Mouse (Mus musculus): ENCODE measurements at regions not wholly inside any gene's neighbourhood (a gene's known extent, or its start where the extent isn't known, plus 50 kb on each side); places are given as distances from the start of the nearest gene placed in this dataset.
A peak's percentile ranks its signal among the peaks of the same experiment; 100 is the strongest.
"Not testable (repeated sequence)": the region's sequence is repeated elsewhere in the genome, so short reads cannot be mapped to it uniquely, and the experiment has no call there.

DNA sequence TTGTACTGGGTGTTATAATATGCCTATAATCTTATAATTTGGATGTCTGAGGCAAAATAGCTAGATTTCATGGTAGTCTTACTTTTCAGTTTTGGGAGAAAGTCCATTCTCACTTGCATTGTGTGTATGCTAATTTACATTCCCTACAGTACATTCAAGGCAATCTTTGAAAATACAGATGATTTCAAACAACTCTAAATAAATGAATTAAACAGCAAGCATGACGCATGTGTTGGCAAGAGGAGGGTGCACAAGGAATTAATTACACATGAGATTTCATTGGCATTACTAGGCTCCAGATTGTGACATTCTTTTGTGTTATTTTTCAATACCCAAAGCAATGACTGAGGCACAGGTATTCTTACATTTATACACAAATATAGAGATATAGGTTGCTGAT, 495.2 kb upstream of the Cypt12 start:
- no peak for DNase-seq (ENCODE audit: low spot score in 2 of 2)

DNA sequence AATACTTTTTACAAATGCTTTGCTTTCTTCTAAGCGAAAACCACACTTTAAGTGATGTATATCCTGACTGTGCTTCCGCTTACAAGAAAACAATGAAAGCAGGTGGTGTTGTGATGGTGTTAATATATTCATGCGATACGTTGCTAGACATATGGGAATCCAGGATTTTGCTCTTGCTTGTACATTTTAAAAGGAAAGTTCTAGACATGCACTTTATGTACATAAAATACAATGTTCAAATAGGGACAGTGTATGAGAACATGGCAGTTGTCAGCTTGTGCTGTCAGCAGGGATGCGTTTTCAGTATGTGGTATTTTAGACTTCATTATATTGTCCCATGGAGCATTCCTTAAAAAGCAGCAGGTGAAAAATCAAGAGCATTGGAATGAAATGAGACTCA, 487.7 kb upstream of the Cypt12 start:
- DNase-seq (ENCODE audit: low spot score in 2 of 2) = no peak

- no peak for DNase-seq (ENCODE audit: low spot score in 2 of 2)
Observed at GRCm38 (mm10) chr3:17461365-17461764, 486.8 kb upstream of the Cypt12 start.

- no peak for DNase-seq (ENCODE audit: low spot score in 2 of 2)
Observed at GRCm38 (mm10) chr3:17473812-17474211, 474.4 kb upstream of the Cypt12 start.

GRCm38 (mm10) chr3:17489240-17490142, 458.7 kb upstream of the Cypt12 start:
- DNase-seq (ENCODE audit: low spot score in 2 of 2) = no peak

DNA sequence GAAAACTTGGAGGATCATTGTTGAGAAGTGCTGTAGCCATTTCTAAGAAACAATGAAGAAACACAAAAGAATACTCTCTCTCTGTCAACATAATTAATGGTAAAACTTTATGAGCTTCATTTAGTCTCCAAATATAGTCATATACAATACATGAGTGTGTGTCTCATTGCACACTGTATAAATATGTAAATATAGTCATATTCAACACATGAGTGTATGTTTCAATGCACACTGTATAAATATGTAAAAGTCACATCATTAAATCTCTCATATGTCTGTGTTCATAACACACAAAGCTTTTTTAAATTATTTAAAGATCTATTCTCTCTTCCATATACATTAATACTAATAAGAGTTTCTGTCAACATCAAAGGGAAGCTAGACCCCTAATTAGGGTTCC, 457.6 kb upstream of the Cypt12 start:
- no peak for DNase-seq (ENCODE audit: low spot score in 2 of 2)

GRCm38 (mm10) chr3:17498291-17498690, 449.9 kb upstream of the Cypt12 start:
- DNase-seq (ENCODE audit: low spot score in 2 of 2) = no peak

DNA sequence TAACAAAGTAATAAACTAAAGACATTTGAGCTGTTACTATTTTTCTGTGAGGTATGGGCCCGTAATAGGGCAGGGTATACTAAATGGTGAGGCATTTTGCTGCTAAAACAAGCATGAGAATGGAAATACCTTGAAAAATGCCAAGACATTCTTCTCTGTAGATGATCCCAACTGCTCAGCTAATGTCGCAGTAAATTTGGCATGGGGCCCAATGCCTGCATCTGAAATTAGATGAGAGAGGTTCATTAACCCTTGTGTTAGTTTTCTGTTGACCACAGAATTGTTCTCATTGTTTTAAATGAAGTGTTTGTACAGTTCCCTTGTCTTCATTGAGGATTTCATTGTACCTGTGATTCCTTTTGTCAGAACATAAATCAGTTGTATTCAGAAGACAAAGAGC, 446.7 kb upstream of the Cypt12 start:
- no peak for DNase-seq (ENCODE audit: low spot score in 2 of 2)

DNA sequence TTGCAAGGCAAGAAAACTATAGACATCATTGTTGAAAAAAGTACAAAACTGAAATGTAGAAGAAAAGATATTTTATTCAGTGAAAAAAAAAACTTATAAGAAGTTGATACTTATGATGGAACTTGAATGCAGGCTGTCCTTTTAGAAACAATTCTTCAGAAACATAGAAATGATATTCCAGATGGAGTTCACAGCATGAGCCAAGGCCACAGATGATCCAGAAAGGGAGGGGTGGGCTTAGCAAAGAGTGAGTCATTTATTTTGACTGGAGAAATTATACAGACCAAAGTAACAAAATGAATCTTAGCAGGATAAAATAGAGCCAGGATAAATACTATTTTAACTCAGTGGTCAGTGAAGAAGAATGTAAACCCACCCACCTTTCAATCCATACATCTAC, 406.9 kb upstream of the Cypt12 start:
- DNase-seq (ENCODE audit: low spot score in 2 of 2) = no peak

GRCm38 (mm10) chr3:17547559-17548059, 400.6 kb upstream of the Cypt12 start:
- DNase-seq (ENCODE audit: low spot score in 2 of 2) = no peak

GRCm38 (mm10) chr3:17582487-17582886, 365.7 kb upstream of the Cypt12 start:
- no peak for DNase-seq (ENCODE audit: low spot score in 2 of 2)

DNA sequence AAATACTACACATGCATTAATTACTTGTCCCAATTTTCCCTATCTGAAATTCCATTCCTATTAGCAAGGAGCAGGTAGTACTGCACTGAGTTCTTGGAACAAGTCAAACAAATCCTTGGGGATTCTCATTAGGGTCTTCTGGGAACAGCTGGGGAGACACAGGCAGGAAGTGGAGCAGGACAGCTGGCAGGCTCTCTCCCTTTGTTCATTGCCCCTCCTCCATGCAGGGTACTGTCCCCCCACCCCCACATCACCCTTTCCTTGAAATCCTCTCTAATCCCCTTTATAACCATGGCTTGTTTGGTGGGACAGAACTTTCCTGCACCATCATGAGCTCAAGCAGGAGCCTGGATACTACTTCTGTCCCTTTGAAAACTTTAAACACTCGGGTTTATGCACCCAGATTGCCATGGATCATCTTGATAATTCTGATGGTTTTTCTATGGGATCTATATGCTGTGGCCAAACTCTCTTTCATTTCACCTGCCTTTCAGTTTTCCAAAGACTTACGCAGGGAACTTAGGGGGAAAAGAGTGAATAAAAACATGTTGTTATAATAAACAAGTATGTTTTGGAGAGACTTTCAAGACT, 358.2 kb upstream of the Cypt12 start:
- DNase-seq (ENCODE audit: low spot score in 2 of 2) = no peak

DNA sequence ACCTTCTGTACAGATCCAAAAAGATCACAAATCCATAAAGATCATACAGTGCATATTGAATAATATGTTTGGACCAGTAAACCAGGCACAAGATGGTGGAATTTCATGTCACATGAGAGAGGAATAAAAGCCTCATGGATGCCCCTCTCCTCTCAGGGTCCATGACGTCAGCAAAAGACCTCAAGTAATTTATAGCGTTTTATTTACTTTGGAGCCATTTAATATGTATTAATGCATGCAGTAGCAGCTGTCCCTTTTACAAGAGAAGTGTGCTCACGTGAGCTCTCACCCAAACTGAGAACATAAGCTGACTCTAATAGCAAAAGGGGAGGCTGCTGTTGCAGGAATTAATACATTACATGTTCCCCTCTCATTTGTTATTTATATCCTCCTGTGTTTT, 355.7 kb upstream of the Cypt12 start:
- no peak for DNase-seq (ENCODE audit: low spot score in 2 of 2)

DNA sequence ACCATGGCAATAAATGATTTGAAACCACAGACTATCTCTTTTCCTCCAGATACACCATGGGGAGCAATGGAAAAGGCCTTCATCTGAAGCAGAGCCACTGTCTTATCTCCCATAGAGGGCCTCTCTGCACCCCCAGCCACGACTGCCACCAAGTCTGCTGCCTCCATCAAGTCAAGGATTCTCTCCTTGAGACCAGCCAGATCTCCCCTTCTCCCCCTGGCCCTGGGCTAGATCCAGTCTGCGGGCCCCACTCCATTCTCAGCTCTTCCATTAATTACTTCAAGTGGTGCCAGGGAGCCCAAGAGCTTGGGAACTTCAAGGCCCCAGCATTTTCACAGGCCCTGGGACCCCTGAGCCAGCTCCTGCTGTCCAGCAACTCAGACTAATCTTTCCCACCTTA, 351.8 kb upstream of the Cypt12 start:
- DNase-seq (ENCODE audit: low spot score in 2 of 2) = no peak

GRCm38 (mm10) chr3:17613486-17613885, 334.7 kb upstream of the Cypt12 start:
- DNase-seq (ENCODE audit: low spot score in 2 of 2) = no peak

- DNase-seq (ENCODE audit: low spot score in 2 of 2) = peak; percentile 29 to 48
Observed at GRCm38 (mm10) chr3:17616439-17617070, 331.7 kb upstream of the Cypt12 start.

GRCm38 (mm10) chr3:17619489-17619888, 328.7 kb upstream of the Cypt12 start:
- no peak for DNase-seq (ENCODE audit: low spot score in 2 of 2)

- DNase-seq (ENCODE audit: low spot score in 2 of 2) = peak; percentile 44 to 49
Observed at GRCm38 (mm10) chr3:17619890-17620289, 328.3 kb upstream of the Cypt12 start.

DNA sequence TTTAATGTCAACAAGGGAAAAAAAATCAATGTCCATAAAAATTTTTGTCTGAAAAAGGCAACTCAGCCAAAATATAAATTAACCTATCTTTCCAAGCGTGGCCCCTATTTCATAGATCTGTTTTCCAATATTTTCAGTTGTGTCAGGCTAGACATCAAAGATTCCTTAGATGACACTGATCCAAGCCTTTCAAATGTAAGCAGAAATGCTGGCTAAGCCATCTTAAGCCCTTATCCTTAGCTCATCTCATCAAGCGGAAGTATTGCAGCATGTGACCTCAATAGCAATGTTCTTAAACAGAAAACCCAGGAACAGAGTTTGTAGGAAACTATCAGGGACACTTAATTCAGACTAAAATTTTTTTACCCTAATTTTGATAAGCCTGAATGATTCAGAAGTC, 327.8 kb upstream of the Cypt12 start:
- DNase-seq (ENCODE audit: low spot score in 2 of 2) = no peak

DNA sequence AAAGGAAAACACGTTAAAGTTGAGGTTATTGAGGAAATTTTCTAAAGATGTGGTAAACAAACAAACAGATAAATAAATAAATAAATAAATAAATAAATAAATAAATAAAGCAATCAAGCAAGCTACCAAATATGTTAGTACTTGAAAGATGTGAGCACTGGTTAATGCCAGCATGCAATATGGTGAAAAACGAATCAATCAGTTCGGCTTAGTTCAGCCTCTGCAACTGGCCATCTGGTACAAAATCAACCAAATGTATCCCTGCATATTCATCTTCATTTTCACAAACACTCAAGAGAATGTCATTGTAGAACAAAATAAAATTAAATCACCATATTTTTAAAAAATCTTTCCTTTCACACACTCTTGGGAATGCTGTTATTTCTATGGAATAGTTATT, 315.7 kb upstream of the Cypt12 start:
- no peak for DNase-seq (ENCODE audit: low spot score in 2 of 2)

GRCm38 (mm10) chr3:17636276-17636675, 311.9 kb upstream of the Cypt12 start:
- no peak for DNase-seq (ENCODE audit: low spot score in 2 of 2)

DNA sequence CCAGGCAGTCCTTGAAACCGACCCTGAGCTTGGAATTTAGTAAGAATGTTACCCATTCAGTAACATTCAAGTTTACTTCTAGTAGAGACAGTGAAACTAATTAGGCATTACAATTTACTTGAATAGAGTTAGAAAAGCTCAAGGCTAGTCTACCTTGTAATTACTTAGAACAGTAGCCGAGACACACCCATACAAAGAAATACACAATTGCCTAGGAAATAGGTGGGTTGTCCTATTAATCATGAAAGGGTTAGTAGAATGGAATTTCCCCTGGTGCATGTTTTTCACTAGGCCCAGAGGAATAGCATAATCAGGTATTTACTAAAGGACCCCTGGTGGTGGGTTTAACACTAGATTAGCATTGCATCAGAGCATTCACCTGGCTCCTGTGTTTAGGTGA, 288.2 kb upstream of the Cypt12 start:
- not testable (repeated sequence) for DNase-seq (ENCODE audit: low spot score in 2 of 2)

- no peak for DNase-seq (ENCODE audit: low spot score in 2 of 2)
Observed at GRCm38 (mm10) chr3:17661987-17662386, 286.2 kb upstream of the Cypt12 start.

Data from frontal cortex, postnatal 14 days (tissue).